Mouse (Mus musculus) mouse embryonic stem cell (cell line): ENCODE data around the gene Cldn10.

Experiments used
- in situ Hi-C, 2 experiments: fragments of 300-500 bp; cut with MboI; formaldehyde crosslinking; loops; 1 replicate in 1 of 2; 3 replicates in 1 of 2; pipeline ENCODE4 v1.14.3; 2019 to 2020; ENCODE audit warnings: low sequenced_read_pairs in 2 of 2, low pct_unique_long_range_greater_than_20kb in 1 of 2, mixed read lengths in 1 of 2; ENCODE audit not compliant: unreplicated experiment in 1 of 2

The Cldn10 gene

DNA sequence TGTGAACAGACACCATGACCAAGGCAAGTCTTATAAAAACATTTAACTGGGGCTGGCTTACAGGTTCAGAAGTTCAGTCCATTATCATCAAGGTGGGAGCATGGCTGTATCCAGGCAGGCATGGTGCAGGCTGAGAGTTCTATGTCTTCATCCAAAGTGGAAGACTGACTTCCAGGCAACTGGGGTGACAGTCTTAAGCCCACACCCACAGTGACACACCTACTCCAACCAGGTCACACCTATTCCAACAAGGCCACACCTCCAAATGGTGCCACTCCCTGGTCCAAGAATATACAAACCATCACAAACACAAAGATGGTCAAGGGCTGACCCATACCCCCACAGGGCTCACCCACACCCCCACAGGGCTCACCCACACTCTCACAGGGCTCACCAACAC, 23.5 kb downstream of the Cldn10 start:
- in situ Hi-C loops, result loop anchor here (25.0 kb wide), 3 partner anchors 349 to 599 kb away; no protein-coding TSS in a partner anchor

DNA sequence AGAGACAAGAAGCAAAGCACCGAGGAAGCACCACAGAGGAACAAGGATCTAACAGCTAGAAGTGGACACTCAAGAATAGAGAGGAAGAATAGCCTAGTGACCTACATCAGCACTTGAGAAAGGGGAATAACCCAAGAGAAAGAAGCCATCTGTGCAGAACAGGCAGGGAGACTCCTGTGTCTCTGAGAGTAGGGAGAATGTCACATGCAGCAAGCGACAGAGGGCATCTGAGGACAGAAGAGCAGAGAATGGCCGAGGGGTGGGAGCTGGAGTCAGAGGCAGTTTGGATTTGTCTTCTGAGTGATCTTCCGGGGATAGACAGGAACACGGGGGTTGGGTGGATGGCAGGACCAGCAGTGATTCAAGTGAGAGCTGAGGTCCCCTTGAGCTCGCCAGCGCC, 25.4 kb downstream of the Cldn10 start:
- in situ Hi-C loops, result loop anchor here (25.0 kb wide), 3 partner anchors 351 to 601 kb away; no protein-coding TSS in a partner anchor

DNA sequence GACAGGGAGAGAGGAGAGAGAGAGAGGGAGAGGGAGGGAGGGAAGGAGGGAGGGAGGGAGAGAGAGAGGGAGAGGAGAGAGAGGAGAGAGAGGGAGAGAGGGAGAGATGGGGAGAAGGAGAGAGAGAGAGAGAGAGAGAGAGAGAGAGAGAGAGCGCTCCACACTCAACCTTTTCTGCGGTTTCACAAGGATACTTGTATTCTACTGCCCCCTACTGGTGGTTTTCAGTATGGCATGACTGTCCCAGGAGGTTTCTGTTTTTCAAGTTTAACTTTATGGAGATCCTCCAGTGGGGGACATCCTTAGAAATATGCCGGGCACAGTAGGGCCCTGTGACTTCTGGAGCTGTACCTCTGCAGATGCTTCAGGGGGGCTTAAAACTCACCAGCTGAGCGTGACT, 28.8 kb downstream of the Cldn10 start:
- in situ Hi-C loops, result loop anchor here (25.0 kb wide), 3 partner anchors 354 to 604 kb away; no protein-coding TSS in a partner anchor

DNA sequence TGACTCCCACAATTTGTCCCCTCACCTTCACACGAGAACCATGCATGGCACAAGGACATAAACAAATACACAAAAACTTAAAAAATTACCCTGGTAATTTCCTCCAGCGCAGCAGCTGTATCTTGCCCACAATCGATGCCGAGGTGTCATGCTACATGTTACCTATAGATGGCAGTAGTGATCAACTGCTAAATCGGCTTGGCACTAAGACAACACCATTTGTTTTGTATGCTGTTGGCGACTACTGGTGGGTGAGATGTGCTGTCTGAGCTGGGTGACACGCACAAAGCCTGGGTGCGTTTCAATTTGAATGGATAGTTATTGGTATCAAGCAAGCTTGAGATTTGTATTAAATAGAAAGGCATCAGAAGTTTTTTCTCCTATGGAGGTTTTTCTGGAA, 32.4 kb downstream of the Cldn10 start:
- in situ Hi-C loops, result loop anchor here (5.0 to 25.0 kb wide), 4 partner anchors 77 to 608 kb away; no protein-coding TSS in a partner anchor

DNA sequence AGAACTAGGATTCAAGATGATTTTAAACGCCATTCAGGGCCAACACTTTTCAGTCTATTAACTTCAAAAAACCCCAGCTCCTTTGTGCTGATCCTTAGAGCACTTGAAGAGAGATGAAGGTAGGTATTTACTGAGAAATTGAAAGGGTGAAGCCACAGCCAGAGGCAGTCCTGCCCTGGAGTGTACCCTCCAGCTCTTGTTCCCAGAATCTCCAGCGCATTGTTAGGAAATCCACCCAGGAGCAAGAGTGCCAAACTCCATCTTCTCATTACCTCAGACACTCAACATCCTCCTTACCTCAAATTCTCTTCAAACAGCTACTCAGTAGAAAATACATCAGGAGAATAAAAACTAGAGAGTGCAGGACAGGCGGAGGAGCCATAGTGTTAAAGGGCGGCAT, 35.1 kb downstream of the Cldn10 start:
- in situ Hi-C loops, result loop anchor here (5.0 to 25.0 kb wide), 4 partner anchors 74 to 611 kb away; no protein-coding TSS in a partner anchor

DNA sequence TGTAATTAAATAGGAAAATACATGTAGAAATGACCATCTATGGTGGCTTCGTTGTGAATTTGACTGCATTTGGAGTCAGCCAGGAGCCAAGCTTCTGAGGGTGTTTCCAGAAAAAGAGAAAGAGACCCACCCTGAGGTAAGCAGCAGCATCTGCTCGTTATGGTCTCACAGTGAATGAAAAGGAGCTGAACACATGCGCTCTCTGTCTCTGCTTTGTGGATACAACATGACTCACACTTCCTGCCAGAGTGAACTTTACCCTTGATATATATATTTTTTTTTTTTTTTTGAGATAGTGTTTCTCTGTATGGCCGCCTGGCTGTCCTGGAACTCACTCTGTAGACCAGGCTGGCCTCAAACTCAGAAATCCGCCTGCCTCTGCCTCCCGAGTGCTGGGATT, 35.6 kb downstream of the Cldn10 start:
- in situ Hi-C loops, result loop anchor here (5.0 to 25.0 kb wide), 4 partner anchors 74 to 611 kb away; no protein-coding TSS in a partner anchor

DNA sequence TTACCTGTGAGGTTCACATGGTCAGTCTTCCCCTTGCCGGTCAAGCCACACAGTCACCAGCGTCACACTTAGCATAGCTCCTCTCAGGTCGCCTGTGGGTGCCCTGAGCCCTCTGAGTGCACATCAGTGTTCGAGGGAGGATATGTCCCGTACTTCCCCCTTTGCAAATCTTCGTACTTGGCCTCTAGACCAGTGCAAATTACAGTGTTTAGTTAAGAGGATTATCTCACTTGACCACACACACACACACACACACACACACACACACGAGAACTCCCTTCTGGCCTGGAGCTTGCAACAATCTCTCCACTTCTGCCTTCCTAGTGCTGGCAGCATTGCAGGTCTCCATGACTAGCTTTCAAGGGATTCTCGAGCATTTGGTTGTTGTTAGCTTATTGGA, 38.6 kb downstream of the Cldn10 start:
- in situ Hi-C loops, result no loop called here

DNA sequence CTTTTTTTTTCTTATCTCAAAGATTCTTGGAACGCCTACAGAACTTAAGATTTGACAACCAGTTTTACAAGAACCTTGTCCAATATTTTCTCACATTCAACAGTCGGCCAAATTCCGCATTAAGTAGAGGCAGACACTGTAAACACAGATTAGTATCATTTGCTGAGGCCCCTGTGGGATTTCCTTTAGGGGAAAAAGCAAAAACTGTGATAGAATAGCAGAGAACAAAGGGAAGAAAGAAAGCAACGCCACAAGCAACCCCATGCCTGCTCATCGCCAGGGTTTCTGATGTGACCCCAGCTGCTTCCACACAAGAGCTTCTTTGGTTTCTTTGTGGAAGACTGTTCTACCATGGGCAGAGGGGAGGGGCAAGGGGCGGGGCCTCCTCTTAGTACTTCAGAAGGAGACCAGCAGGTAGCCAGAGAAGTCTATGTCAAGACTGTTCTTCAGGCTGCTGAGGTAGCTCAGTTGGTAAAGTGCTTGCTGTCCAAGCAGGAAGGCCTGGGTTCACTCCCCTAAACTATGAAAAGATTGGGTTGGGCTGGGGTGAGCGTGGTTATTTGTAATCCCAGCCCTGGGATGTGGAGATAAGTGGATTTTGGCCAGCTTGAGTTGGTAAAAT, 39.7 kb downstream of the Cldn10 start:
- in situ Hi-C loops, result no loop called here

DNA sequence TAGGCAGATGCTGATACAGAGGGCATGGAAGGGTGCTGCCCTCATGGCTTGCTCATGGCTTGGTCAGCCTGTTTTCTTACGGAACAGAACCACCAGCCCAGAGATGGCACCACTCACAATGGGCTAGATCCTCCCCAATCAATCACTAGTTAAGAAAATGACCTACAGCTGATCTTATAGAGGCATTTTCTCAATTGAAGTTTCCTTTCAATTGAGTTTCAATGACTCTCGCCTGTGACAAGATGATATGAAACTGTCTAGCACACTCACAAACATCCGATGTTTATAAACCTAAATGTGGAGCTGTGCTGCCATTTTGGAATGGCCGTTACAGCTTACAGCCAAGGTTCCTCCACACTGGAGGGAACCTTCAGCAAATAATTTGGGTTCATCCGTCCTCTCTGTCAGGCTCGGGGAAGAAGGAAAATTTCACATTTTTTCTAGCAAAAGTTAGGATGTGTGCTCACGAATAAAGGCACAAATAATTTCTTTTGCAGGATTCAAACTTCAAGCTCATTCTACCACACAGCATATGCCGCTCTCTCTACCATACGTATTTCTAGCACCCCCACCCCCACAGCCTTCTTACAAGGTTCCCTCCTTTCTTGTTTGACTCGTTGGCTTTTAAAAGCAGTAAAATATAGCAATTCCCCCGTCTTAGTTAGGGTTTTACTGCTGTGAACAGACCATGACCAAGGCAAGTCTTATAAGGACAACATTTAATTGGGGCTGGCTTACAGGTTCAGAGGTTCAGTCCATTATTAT, 41.8 kb downstream of the Cldn10 start:
- in situ Hi-C loops, result no loop called here

DNA sequence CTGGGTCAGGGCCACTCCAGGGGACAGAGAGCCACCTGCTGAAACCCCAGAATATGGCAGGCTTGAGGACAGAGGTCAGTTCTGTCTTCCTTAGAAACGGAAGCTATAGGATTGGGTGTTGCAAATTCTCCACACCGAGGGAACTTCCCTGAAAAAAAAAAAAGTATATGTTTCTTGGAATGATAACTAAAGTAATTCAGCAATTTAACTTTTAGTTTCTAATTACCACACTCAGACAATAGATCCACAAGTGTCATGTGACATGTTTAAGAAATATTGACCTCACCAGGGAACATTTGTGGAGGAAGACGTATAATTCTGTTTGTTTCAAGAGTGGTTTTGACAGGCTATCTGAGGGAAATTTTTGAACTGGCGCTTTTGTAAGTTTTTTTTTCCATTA, 43.9 kb downstream of the Cldn10 start:
- in situ Hi-C loops, result no loop called here

DNA sequence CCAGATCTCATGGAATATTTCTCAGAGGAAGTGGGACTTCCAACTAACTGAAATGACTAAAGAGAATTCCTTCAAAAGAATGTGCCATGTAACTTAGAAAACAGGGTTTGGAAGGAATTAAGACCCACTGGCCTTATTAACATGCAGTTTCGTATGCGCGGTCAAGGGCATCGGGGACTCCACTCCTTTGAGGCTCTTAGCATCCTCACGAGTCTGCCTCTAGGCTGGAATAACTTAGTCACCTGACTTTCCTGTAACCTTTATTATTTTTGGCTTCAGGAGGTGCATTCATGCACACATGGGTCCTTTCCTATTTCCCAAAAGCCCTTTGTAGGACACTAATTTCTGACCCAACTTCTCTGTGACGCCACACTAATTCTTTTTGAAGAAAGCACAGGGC, 45.5 kb downstream of the Cldn10 start:
- in situ Hi-C loops, result no loop called here

DNA sequence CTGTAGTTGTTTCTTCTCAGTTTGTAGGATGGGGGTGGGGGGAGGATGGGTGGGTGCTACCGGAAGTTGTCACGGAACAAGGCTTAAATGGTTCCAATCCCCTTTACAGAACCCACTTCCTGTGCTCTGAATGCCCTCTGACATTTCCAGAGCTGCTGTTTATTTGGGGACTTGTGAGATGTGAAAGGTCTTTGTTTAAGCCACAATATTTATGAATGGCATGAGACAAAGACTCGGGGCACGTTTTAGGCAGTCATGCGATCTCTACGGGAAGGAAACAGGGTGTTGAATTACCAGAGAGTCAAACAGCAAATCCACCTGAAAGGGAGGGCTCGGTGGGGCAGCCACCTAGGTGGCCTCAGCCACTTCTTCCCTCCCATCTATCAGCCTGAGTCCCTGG, 46.6 kb downstream of the Cldn10 start:
- in situ Hi-C loops, result no loop called here

DNA sequence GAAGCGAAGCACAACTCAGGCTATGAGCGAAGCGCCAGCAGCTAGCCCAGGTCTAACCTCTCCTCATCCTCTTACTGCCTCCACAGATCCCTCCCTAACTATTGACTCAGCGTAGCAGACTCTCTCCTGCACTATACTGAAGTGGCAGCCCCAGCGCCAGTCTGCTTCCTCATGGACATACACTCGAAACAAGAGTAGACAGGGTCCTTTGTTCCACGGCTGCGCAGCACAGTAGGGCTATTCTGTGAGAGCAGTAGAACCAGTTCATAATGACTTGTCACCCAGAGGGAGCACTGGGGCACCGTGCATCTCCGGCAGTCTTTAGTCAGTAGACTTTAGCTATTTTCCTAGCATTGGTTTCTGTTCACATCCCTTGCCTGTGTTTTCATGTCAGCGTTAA, 48.4 kb downstream of the Cldn10 start:
- in situ Hi-C loops, result no loop called here

DNA sequence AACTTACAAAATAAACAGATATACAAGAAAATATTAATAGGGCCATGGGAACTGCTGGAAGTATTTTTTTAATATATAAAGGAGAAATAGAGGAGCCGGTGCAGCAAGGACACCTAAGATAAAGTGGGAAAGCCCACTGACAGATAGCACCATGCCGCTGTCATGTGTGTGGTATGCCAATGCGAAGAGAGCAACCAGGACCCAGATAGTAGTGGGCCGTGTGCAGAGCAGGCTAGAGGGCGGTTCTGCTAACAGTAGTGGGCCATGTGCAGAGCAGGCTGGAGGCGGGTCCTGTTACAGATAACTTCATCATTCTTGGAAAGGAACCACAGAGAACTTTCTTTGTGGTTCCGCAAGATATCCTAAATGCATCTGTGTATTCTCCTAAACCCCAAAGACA, 49.0 kb downstream of the Cldn10 start:
- in situ Hi-C loops, result no loop called here

DNA sequence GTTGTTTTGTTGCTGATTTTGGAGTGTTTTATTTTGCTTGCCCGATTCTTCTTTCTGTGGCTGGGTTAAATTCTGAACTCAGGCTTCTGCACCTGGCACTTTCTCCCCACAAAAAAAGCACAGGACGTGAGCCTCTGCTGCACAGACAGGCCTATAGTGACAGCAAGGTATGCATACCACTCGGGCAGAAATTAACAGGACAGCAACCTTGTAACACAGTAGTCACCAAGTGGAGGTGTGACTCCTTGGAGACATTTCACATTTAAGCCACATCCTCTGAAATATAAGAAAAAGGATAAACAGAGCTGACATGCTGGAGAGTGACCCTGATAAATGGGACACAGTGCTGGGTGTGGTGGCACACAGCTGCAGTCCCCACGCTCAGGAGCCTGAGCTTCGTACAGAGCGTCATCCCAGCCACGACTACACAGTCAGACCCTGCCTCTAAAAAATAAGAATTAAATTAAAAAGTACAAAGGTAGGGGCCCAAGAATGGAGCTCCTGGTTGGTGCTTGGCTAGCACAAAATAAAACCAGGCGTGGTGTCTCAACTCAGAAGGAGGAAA, 50.9 kb downstream of the Cldn10 start:
- in situ Hi-C loops, result no loop called here

DNA sequence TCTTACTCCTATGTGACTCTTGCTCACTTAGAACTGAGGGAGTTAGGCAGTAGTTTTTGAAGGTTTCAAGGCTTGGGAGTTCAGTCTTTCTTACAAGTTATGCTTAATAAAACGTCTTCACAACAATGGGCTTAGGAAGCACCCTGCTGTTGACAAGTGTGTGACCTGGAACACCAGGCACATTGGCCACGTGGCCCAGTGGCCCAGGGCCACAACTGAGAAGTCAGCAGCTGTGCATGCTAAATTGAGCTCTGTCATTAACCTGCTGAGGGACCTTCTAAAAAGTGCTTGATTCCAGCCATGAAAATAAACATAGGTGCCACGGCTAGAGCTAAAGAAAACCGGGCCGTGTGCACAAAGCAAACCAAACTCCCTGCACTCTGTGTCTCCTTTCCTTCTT, 51.7 kb downstream of the Cldn10 start:
- in situ Hi-C loops, result no loop called here

DNA sequence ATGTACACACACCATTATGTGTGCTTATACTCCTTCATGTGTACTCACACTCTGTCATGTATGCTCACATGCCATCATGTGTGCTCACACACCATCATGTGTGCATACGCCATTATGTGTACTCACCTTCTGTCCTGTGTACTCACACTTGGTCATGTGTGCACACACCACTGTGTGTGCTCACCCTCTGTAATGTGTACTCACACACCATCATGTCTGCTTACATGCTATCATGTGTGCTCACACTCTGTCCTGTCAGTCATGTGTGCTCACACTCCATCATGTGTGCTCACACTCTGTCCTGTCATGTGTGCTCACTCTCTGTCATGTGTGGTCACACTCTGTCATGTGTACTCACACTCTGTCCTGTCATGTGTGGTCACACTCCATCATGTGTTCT, 52.3 kb downstream of the Cldn10 start:
- in situ Hi-C loops, result no loop called here

DNA sequence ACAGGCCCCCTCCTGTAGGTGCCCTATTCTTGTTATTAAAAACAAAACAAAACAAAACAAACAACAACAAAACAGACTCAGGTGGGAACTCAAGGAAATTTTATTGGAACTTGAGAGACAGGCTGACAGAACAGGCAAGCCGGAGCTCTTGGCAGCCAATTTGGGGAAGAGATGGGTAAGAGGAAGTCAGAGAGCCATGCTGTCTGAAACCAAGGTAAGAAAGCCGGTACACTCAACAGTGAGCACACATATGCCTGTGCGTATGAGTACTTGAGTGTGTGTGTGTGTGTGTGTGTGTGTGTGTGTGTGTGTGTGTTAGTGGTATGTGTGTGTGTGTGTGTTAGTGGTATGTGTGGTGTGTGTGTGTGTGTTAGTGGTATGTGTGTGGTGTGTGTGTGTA, 54.6 kb downstream of the Cldn10 start:
- in situ Hi-C loops, result no loop called here

DNA sequence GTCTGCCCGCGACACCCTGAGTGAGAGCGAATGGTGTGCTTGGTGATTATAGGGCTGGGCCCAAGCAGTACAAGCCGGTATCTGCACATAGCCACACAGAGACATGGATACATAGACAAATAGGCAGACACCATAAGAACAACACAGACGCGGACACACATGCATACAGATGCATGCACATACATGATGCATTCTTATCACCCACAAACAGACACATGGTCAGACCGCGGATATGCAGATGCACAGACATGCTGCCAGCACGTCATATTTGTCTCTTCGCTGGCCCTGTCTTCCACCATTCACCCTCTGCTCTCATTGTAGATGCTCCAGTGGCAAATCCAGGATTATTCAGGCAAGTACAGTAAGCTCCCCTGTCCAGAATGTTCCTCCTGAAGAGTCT, 59.1 kb downstream of the Cldn10 start:
- in situ Hi-C loops, result no loop called here

DNA sequence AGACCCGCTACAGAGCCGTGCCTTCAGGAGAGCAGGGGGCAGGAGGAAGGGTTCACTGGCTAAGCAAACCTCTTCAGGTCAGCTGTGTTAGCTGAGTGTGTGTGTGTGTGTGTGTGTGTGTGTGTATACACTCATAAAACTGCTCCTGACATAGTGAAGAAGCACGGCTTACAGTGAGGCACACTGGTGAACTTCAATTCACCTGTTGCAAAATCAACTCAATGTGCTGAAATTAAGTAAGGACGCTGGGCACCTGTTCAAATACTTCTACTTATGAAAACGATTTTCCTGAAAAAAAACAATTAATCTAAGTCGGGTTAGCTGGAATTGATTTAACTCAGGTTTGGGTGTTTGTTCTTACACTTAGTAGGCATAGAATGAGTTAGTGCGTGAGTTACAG, 60.5 kb downstream of the Cldn10 start:
- in situ Hi-C loops, result no loop called here
